Mouse (Mus musculus): Measurements from ENCODE around the gene Tctex1d4.

- TF ChIP-seq CTCF (IDR thresholded peaks at IDR 0.05): no peak
- TF ChIP-seq POLR2A (IDR thresholded peaks at IDR 0.05; ENCODE audit: insufficient read depth, low read depth, low read length): no peak
- TF ChIP-seq EP300 (IDR thresholded peaks at IDR 0.05; ENCODE audit: insufficient read depth, low read depth, low read length): no peak
Measured at GRCm38 (mm10) chr4:117143023-117143422, 16.4 kb downstream of the Tctex1d4 start.

Measured in heart, adult 2 months (tissue).